Mouse (Mus musculus) hindbrain, embryonic 16.5 days (tissue): ENCODE results near the gene Fgfbp3. TPM values are rescaled to one million over a fixed set of nuclear protein-coding genes. Genes with fewer than 3 reads are reported as not detected.
"Not testable (repeated sequence)": the region's sequence is repeated elsewhere in the genome, so short reads cannot be mapped to it uniquely, and the experiment has no call there.

ENCODE experiments used
- ATAC-seq: fragments of 200-750 bp; cut with Nextera tagmentation; 2 replicates; pipeline ENCODE4 v1.8.0; 2017; ENCODE audit warnings: moderate TSS enrichment, moderate library complexity
- H3K27ac ChIP-seq: fragments of 300-500 bp; sonication (generic); 2 replicates; pipeline ENCODE4 v1.5.1; 2014; ENCODE audit warnings: low read depth, mild to moderate bottlenecking, control low read depth, low read length, moderate library complexity
- H3K27me3 ChIP-seq: fragments of 300-500 bp; sonication (generic); replicated peaks from 2 replicates; pipeline ENCODE4 v1.6.1; 2014; ENCODE audit warnings: low read length; ENCODE audit not compliant: control insufficient read depth, insufficient read depth
- H3K36me3 ChIP-seq: fragments of 300-500 bp; sonication (generic); 2 replicates; pipeline ENCODE4 v1.6.1; 2014; ENCODE audit warnings: mild to moderate bottlenecking, low read length, moderate library complexity, mixed read lengths; ENCODE audit not compliant: control insufficient read depth, insufficient read depth
- H3K4me1 ChIP-seq: fragments of 300-500 bp; sonication (generic); 2 replicates; pipeline ENCODE4 v1.6.1; 2014; ENCODE audit warnings: low read depth, low read length; ENCODE audit not compliant: control insufficient read depth, insufficient read depth
- H3K4me2 ChIP-seq: fragments of 300-500 bp; sonication (generic); 2 replicates; pipeline ENCODE4 v1.6.1; 2014; ENCODE audit warnings: mild to moderate bottlenecking, low read length, control low read depth, moderate library complexity
- H3K4me3 ChIP-seq: fragments of 300-500 bp; sonication (generic); 2 replicates; pipeline ENCODE4 v1.5.1; 2014; ENCODE audit warnings: mild to moderate bottlenecking, low read length, control low read depth, moderate library complexity
- H3K9ac ChIP-seq: fragments of 300-500 bp; sonication (generic); 2 replicates; pipeline ENCODE4 v1.6.1; 2014; ENCODE audit warnings: low read depth, mild to moderate bottlenecking, control low read depth, low read length, moderate library complexity
- H3K9me3 ChIP-seq: fragments of 300-500 bp; sonication (generic); 2 replicates; pipeline ENCODE4 v1.6.1; 2014; ENCODE audit warnings: mild to moderate bottlenecking, low read length, moderate library complexity; ENCODE audit not compliant: control insufficient read depth
- WGBS: fragments of 180-500 bp; shearing (Covaris S2); extraction: QIAGEN DNeasy Blood & Tissue Kit; methylation state at CpG from one replicate; pipeline ENCODE4 v1.1.7; 2014; 5-methylcytosine and 5-hydroxymethylcytosine counted together
- polyA plus RNA-seq: library from polyadenylated mRNA; unstranded; fragments of >200 nt; fragmentation: Nextera tagmentation; extraction: Ambion mirVana; gene quantifications from 2 replicates; pipeline ENCODE4 v1.2.1, GENCODE M21; 2015

The Fgfbp3 gene
- polyA plus RNA-seq, 1 experiment from 2014 or later: 28.2 TPM

- H3K27me3 ChIP-seq, ATAC-seq, H3K9me3 ChIP-seq, H3K4me1 ChIP-seq, H3K4me2 ChIP-seq, H3K9ac ChIP-seq, H3K27ac ChIP-seq, H3K4me3 ChIP-seq: not testable (repeated sequence)
- H3K36me3 ChIP-seq: peaks cover 34% of the 10 kb centered on the region
- 79% methylated on average over 3 of the region's 3 CpGs for WGBS
These were observed 50.7 kb downstream of the Fgfbp3 start for GRCm38 (mm10) chr19:36868675-36869074.

Other genes with a start within 250 kb of the Fgfbp3 start
- 27.2 and 30.6 TPM in 2 replicates for gene Ppp1r3c, start 183.0 kb downstream of the Fgfbp3 start, polyA plus RNA-seq
- 19.0 and 36.7 TPM in 2 replicates for gene Tnks2, start 85.4 kb downstream of the Fgfbp3 start, polyA plus RNA-seq
- 6.6 and 8.7 TPM in 2 replicates for gene Btaf1, start 6.5 kb upstream of the Fgfbp3 start, polyA plus RNA-seq